Comparison of ENCODE assay signal across 20 mouse cellular contexts in the genomic region with DNA sequence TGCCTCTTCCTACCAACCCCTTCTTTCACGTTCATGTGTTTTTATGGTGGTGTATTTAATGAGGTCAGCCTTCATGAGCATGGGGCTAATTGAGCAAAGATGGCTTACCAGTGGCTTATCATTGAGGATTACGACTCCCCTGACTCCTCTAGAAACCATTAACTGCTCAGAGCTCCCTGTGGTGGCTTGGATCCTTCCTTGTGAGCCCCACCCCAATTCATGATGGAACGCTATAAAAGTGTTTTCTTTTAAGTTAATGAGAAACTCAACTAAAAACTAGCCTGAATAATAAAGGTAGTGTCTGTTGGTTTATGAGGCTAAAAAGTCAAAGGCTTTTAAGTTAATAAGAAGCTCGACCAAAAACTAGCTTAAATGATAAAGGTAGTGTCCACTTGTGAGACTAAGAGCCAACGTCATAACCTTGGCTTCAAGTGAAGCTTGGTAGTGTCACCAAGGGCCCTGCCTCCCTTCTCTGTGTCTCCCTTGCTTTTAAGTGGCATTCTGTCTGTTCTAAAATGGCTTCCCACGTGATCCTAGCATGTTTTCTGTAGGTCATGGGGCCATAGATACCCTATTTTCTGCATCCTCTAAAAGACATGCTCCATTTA. TPM values are rescaled to one million over a fixed set of nuclear protein-coding genes. Genes with fewer than 3 reads are reported as not detected.
DNase-seq lines count a peak whose midpoint lies in the region; ATAC-seq and TF ChIP-seq lines count a peak whose summit lies in the region.
"Had no signal": no experiment of that assay in that cellular context is flagged by ENCODE, and none has a peak within 500 bp of the region (broad histone marks: within the 10 kb centered on the region; RNA-seq: fewer than 3 reads in every experiment).

No protein-coding gene starts in this region.

- H3K9me3 ChIP-seq in intestine, embryonic 16.5 days (ENCODE audit: control insufficient read depth, low read length) = no peaks in the 10 kb centered on the region
- H3K9me3 ChIP-seq: embryonic facial prominence, embryonic 12.5 days; forebrain, embryonic 12.5 days; heart, embryonic 15.5 days had no signal

- H3K4me1 ChIP-seq in intestine, embryonic 16.5 days (ENCODE audit: control insufficient read depth, insufficient read depth, low read length) = 0 out of 2 replicates have a peak, but pooled peaks cover 3% of the 10 kb centered on the region

- CTCF ChIA-PET in Patski (lab: Charles Lee) = interaction anchor here (1.0 to 2.5 kb wide), 3 partner anchors 12 to 58 kb away, joined by 3 to 12 read pairs (median 6); no protein-coding TSS in a partner anchor

- H3K9ac ChIP-seq in intestine, embryonic 16.5 days (ENCODE audit: low read depth, low read length) = no peak overlapping the region
- H3K9ac ChIP-seq: embryonic facial prominence, embryonic 12.5 days; forebrain, embryonic 12.5 days; heart, embryonic 15.5 days had no signal

- POLR2A ChIA-PET in Patski (lab: Charles Lee) = interaction anchor here (0.6 kb wide), 1 partner anchor 28 kb away, joined by 6 read pairs; no protein-coding TSS in a partner anchor

- no peaks in the 10 kb centered on the region for H3K36me3 ChIP-seq in intestine, embryonic 16.5 days (ENCODE audit: control insufficient read depth, insufficient read depth, low read length)
- H3K36me3 ChIP-seq: forebrain, embryonic 12.5 days; heart, embryonic 15.5 days had no signal

- H3K27ac ChIP-seq in intestine, embryonic 16.5 days (ENCODE audit: low read length) = no peak overlapping the region
- H3K27ac ChIP-seq: embryonic facial prominence, embryonic 12.5 days; forebrain, embryonic 12.5 days; heart, embryonic 15.5 days had no signal

- DNase-seq in kidney, adult 8-10 months = peak; percentile 35 to 39
- no peak for DNase-seq in kidney, postnatal 25 days
- DNase-seq in Patski (ENCODE audit: low read depth, low spot score) = peak; percentile 55
- peak; percentile 20 for DNase-seq in kidney, postnatal 14 days
- DNase-seq in testis, postnatal 14 days (ENCODE audit: low spot score) = no peak
- DNase-seq in thymus, postnatal 4 days = no peak
- DNase-seq: adrenal gland, postnatal 14 days; cerebellum, adult 11-12 months; cerebellum, adult 9-10 months; cerebellum, postnatal 25 days; gastrocnemius, postnatal 10 days; heart, adult 2 months; heart, postnatal 14 days had no signal

- no peak overlapping the region for H3K4me2 ChIP-seq in intestine, embryonic 16.5 days (ENCODE audit: low read depth, low read length)
- H3K4me2 ChIP-seq: embryonic facial prominence, embryonic 12.5 days; forebrain, embryonic 12.5 days; heart, embryonic 11.5 days; heart, embryonic 15.5 days had no signal

- in situ Hi-C loops in Patski (cut with MboI; ENCODE audit: low pct_unique_long_range_greater_than_20kb) = no loop called here

- H3K27me3 ChIP-seq in Patski = no peaks in the 10 kb centered on the region
- no peaks in the 10 kb centered on the region for H3K27me3 ChIP-seq in intestine, embryonic 16.5 days (replicated peaks; ENCODE audit: control insufficient read depth, insufficient read depth, low read length)
- H3K27me3 ChIP-seq: embryonic facial prominence, embryonic 12.5 days; forebrain, embryonic 12.5 days; heart, embryonic 15.5 days had no signal

- no peak for TF ChIP-seq CTCF in Patski (IDR thresholded peaks at IDR 0.05)

- peak; percentile 69 for ATAC-seq in Patski
- peak; percentile 84 for ATAC-seq in intestine, embryonic 16.5 days
- ATAC-seq: activated CD4-positive, CD25-positive, alpha-beta regulatory T cell, adult 4 months; forebrain, embryonic 16.5 days had no signal

- 57% methylated on average over 6 of the region's 6 CpGs for WGBS in intestine, embryonic 16.5 days

- no peak overlapping the region for H3K4me3 ChIP-seq in intestine, embryonic 16.5 days (ENCODE audit: low read length)
- H3K4me3 ChIP-seq: embryonic facial prominence, embryonic 12.5 days; forebrain, embryonic 12.5 days; heart, adult 2 months; heart, embryonic 15.5 days had no signal

RNA-seq across cellular contexts. Expression of a gene that starts 33.6 kb away (rescaled TPM):
- polyA plus RNA-seq in Patski (2021) = 60.4 TPM
- 19.4 and 21.3 TPM in 2 replicates for polyA plus RNA-seq in intestine, embryonic 16.5 days (2015; fragmentation: Nextera tagmentation; extraction: Ambion mirVana)
- polyA plus RNA-seq: activated CD4-positive, CD25-positive, alpha-beta regulatory T cell, adult 4 months had no signal

Comparison
In these comparisons a context has a peak if more than half of its experiments do, and no peak if none do; other contexts are left out.
1. DNase-seq: peak in kidney, adult 8-10 months (2 of 2), Patski (single experiment) and kidney, postnatal 14 days (single experiment); none in kidney, postnatal 25 days (0 of 2), testis, postnatal 14 days (single experiment) and thymus, postnatal 4 days (single experiment).